Mouse (Mus musculus): ENCODE measurements around the gene Gm28308.

- TF ChIP-seq CTCF (IDR thresholded peaks at IDR 0.05; ENCODE audit: low read depth) (no peak), EP300 (IDR thresholded peaks at IDR 0.05; ENCODE audit: low read depth) (no peak)
Measured at GRCm38 (mm10) chr6:52163366-52164031, 49.6 kb downstream of the Gm28308 start.
